ENCODE assay signal across 8 mouse cellular contexts in the genomic region with DNA sequence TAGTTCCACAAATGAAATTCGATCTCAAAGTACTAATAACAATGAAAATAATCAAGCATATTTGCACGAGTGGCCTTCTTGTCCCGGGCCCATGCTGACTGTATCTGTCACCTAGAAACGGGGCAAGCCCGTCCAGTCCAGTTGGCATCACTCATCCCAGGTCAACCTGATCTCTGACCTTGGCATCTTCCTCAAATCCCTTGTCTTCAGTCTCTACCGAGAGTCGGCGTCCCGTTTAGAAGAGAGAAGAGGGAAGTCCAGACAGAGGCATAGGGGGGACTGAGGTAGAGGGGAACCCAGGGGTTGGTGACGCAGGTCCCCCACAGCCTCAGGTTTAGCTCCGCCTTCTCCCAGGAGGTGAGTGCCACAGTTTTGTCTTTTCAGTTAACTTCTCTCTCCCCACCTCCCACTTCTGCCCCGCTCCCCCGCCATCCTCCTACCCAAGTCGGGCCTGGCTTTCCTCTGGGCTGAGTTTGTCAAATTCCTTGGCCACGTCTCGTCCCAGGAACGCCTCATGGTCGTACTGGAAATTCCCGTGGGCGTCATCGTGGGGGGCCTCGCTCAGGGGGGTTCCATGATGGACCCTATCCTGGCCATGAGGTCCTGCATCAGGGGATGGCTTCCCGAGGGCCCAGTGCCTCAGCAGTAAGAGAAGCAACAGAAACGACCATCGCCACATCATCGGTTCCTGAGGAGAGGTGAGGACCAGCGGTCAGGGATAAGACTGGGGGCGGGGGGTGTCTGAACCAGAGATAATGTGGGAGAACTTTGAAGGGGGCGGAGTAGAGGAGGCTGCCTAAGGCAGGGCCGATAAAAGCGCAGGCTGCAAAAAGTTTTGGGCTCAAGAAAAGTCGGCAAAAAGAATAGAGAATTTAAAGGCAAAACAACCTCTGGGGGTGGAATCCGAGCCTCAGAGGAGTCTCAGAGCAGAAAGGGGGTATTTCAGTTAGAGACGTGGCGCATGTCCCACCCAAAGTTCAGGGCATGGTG. TPM values are rescaled to one million over a fixed set of nuclear protein-coding genes. Genes with fewer than 3 reads are reported as not detected.
DNase-seq lines count a peak whose midpoint lies in the region; ATAC-seq and TF ChIP-seq lines count a peak whose summit lies in the region.

No protein-coding gene starts in this region.

- no peak for TF ChIP-seq POLR2A in MEL (IDR thresholded peaks at IDR 0.05; ENCODE audit: control insufficient read depth in 1 of 2, insufficient read depth in 1 of 2, low read depth in 1 of 2, low read length in 2 of 2, poor library complexity in 1 of 2)

- H3K9ac ChIP-seq in MEL (ENCODE audit: control insufficient read depth, low read depth, low read length, poor library complexity, severe bottlenecking) = peak overlapping the region; percentile 60
- H3K9ac ChIP-seq in limb, embryonic 12.5 days (replicated peaks) = peak overlapping the region; percentile 82
- H3K9ac ChIP-seq in neural tube, embryonic 11.5 days (ENCODE audit: low read length) = peak overlapping the region; percentile 55

- TF ChIP-seq EP300 in MEL (IDR thresholded peaks at IDR 0.05; ENCODE audit: low read depth in 1 of 2, low read length in 2 of 2) = 0 out of 4 replicates have a peak, but pooled peaks of 1 of the 2 experiments have one; percentile 7

- H3K4me1 ChIP-seq in erythroblast, embryonic 14.5 days (ENCODE audit: control insufficient read depth) = peaks cover 37% of the 10 kb centered on the region
- H3K4me1 ChIP-seq in MEL (ENCODE audit: control insufficient read depth in 1 of 2, insufficient read depth in 2 of 2, low read length in 2 of 2) = peaks cover 2 to 16% of the 10 kb centered on the region in 2 experiments
- H3K4me1 ChIP-seq in heart, embryonic 10.5 days = peaks cover 36% of the 10 kb centered on the region
- peaks cover 35% of the 10 kb centered on the region for H3K4me1 ChIP-seq in limb, embryonic 12.5 days (replicated peaks)
- H3K4me1 ChIP-seq in neural tube, embryonic 11.5 days (ENCODE audit: control insufficient read depth, insufficient read depth, low read length) = 0 out of 2 replicates have a peak, but pooled peaks cover 2% of the 10 kb centered on the region

- ATAC-seq in erythroblast, adult 5-6 weeks (replicated peaks; ENCODE audit: low FRiP score, poor library complexity, severe bottlenecking) = no peak
- ATAC-seq in limb, embryonic 12.5 days (ENCODE audit: insufficient number of reproducible peaks, insufficient read depth, low FRiP score, low TSS enrichment, low read depth) = peak; percentile 29; the same call in 1 of the 2 replicates
- 0 out of 2 replicates have a peak, but pooled peaks have one; percentile 30 for ATAC-seq in neural tube, embryonic 11.5 days (ENCODE audit: insufficient read depth, low FRiP score, low TSS enrichment)

- peaks cover 4% of the 10 kb centered on the region; the same call in 1 of the 2 replicates for H3K27me3 ChIP-seq in erythroblast, embryonic 14.5 days (ENCODE audit: control insufficient read depth)
- H3K27me3 ChIP-seq in MEL (ENCODE audit: control insufficient read depth in 1 of 2, insufficient read depth in 2 of 2, low read length in 2 of 2) = no peaks in the 10 kb centered on the region
- H3K27me3 ChIP-seq in heart, embryonic 10.5 days (ENCODE audit: insufficient read depth, poor library complexity, severe bottlenecking) = no peaks in the 10 kb centered on the region
- no peaks in the 10 kb centered on the region for H3K27me3 ChIP-seq in limb, embryonic 12.5 days
- no peaks in the 10 kb centered on the region for H3K27me3 ChIP-seq in neural tube, embryonic 11.5 days (ENCODE audit: control insufficient read depth, insufficient read depth, low read length)

- H3K36me3 ChIP-seq in erythroblast, embryonic 14.5 days (ENCODE audit: control insufficient read depth) = no peaks in the 10 kb centered on the region; the same call in 1 of the 2 replicates
- H3K36me3 ChIP-seq in MEL (ENCODE audit: control insufficient read depth in 1 of 2, insufficient read depth in 2 of 2, low read length in 2 of 2) = peaks cover 0 to 12% of the 10 kb centered on the region in 2 experiments; a peak in 2 of 4 replicates
- peaks cover 31% of the 10 kb centered on the region for H3K36me3 ChIP-seq in heart, embryonic 10.5 days
- H3K36me3 ChIP-seq in limb, embryonic 12.5 days = peaks cover 26% of the 10 kb centered on the region
- peaks cover 4% of the 10 kb centered on the region for H3K36me3 ChIP-seq in neural tube, embryonic 11.5 days (ENCODE audit: control insufficient read depth, insufficient read depth, low read length)

- peak overlapping the region; percentile 47 for H3K27ac ChIP-seq in MEL (ENCODE audit: control insufficient read depth, low read depth, low read length)
- peak overlapping the region; percentile 94 for H3K27ac ChIP-seq in heart, embryonic 10.5 days
- H3K27ac ChIP-seq in limb, embryonic 12.5 days = peak overlapping the region; percentile 94
- H3K27ac ChIP-seq in neural tube, embryonic 11.5 days (ENCODE audit: low read depth, low read length) = 0 out of 2 replicates have a peak overlapping the region, but pooled peaks have one; percentile 23

- WGBS in heart, embryonic 10.5 days = 10% methylated on average over 35 of the region's 35 CpGs
- 9% methylated on average over 35 of the region's 35 CpGs for WGBS in limb, embryonic 12.5 days
- WGBS in neural tube, embryonic 11.5 days = 16% methylated on average over 35 of the region's 35 CpGs

- H3K79me2 ChIP-seq in MEL (ENCODE audit: control insufficient read depth, insufficient read depth, low read length, poor library complexity) = no peaks in the 10 kb centered on the region; the same call in 1 of the 2 replicates

- no peak for TF ChIP-seq RAD21 in MEL (IDR thresholded peaks at IDR 0.05; ENCODE audit: low read depth, low read length)

- peak overlapping the region; percentile 85 for H3K4me2 ChIP-seq in limb, embryonic 12.5 days
- H3K4me2 ChIP-seq in neural tube, embryonic 11.5 days (ENCODE audit: low read depth) = peak overlapping the region; percentile 60

- H3K4me3 ChIP-seq in erythroblast, embryonic 14.5 days (replicated peaks) = peak overlapping the region; percentile 56
- peak overlapping the region; percentile 50 to 72 for H3K4me3 ChIP-seq in MEL (ENCODE audit: control insufficient read depth in 1 of 2, insufficient read depth in 1 of 2, low read depth in 2 of 2, low read length in 2 of 2)
- H3K4me3 ChIP-seq in heart, embryonic 10.5 days = peak overlapping the region; percentile 72
- peak overlapping the region; percentile 67 for H3K4me3 ChIP-seq in limb, embryonic 12.5 days (replicated peaks)
- H3K4me3 ChIP-seq in neural tube, embryonic 11.5 days (ENCODE audit: low read depth, low read length) = peak overlapping the region; percentile 49

- peaks cover under 1% of the 10 kb centered on the region for H3K9me3 ChIP-seq in erythroblast, embryonic 14.5 days (ENCODE audit: control insufficient read depth, low read length)
- no peaks in the 10 kb centered on the region for H3K9me3 ChIP-seq in MEL (replicated peaks; ENCODE audit: insufficient read depth, low read length)
- 0 out of 2 replicates have a peak, but pooled peaks cover 2% of the 10 kb centered on the region for H3K9me3 ChIP-seq in heart, embryonic 10.5 days
- no peaks in the 10 kb centered on the region for H3K9me3 ChIP-seq in limb, embryonic 12.5 days
- H3K9me3 ChIP-seq in neural tube, embryonic 11.5 days (ENCODE audit: control insufficient read depth, low read length) = no peaks in the 10 kb centered on the region

- peak; percentile 76 for DNase-seq in MEL (ENCODE audit: low read depth, low spot score)
- peak; percentile 83 for DNase-seq in heart, embryonic 10.5 days (ENCODE audit: low spot score)
- peak; percentile 40 for DNase-seq in neural tube, embryonic 11.5 days (ENCODE audit: low spot score)
- no peak for DNase-seq in layer of hippocampus, postnatal 10 days (ENCODE audit: low spot score in 2 of 2)
- DNase-seq in urinary bladder, adult 18-20 months (ENCODE audit: low spot score in 2 of 2) = no peak

- TF ChIP-seq CTCF in MEL (IDR thresholded peaks at IDR 0.05 in 2 of 3, conservative IDR thresholded peaks at IDR 0.05 in 1 of 3; ENCODE audit: control insufficient read depth in 1 of 3, insufficient read depth in 1 of 3, low read depth in 2 of 3, low read length in 3 of 3, poor library complexity in 1 of 3, severe bottlenecking in 1 of 3) = no peak

RNA-seq across cellular contexts. Expression of a gene that starts 0.7 kb away (rescaled TPM):
- polyA plus RNA-seq in erythroblast, embryonic 14.5 days (2012) = 0.86 and 0.91 TPM in 2 replicates
- total RNA-seq in erythroblast, adult 5-6 weeks (2015; ENCODE audit: low replicate concordance) = 1.3 and 2.5 TPM in 2 replicates
- 6.7 and 7.5 TPM in 2 replicates for total RNA-seq in erythroblast, adult 5-6 weeks (2017; ENCODE audit: low replicate concordance)
- 16.0 and 29.3 TPM in 2 replicates for total RNA-seq in MEL (2012; rRNA removed)
- polyA plus RNA-seq in MEL (2012; ENCODE audit: insufficient read depth in 1 of 2, insufficient read length in 2 of 2, low read depth in 1 of 2, low replicate concordance in 2 of 2, missing spikeins in 1 of 2) = 10 to 100 TPM in 1 of 2 experiments, not detected in 1; 43.0 TPM
- polyA plus RNA-seq in heart, embryonic 10.5 days (2016; fragmentation: Nextera tagmentation; extraction: Ambion mirVana) = 270 and 314 TPM in 2 replicates
- polyA plus RNA-seq in limb, embryonic 12.5 days (2016; fragmentation: Nextera tagmentation; extraction: Ambion mirVana) = 261 and 271 TPM in 2 replicates
- polyA plus RNA-seq in neural tube, embryonic 11.5 days (2014; fragmentation: Nextera tagmentation; extraction: Ambion mirVana) = 142 and 151 TPM in 2 replicates
- 10 to 100 TPM; 11.4 to 11.9 TPM for total RNA-seq in layer of hippocampus, postnatal 10 days (2021)

RNA-seq across cellular contexts. Expression of a gene that starts 12.4 kb away (rescaled TPM):
- polyA plus RNA-seq in erythroblast, embryonic 14.5 days (2012) = 1.0 TPM in 2 replicates
- 2.5 and 7.3 TPM in 2 replicates for total RNA-seq in erythroblast, adult 5-6 weeks (2015; ENCODE audit: low replicate concordance)
- 10.3 and 11.4 TPM in 2 replicates for total RNA-seq in erythroblast, adult 5-6 weeks (2017; ENCODE audit: low replicate concordance)
- 0.26 and 0.27 TPM in 2 replicates for total RNA-seq in MEL (2012; rRNA removed)
- polyA plus RNA-seq in MEL (2012; ENCODE audit: insufficient read depth in 1 of 2, insufficient read length in 2 of 2, low read depth in 1 of 2, low replicate concordance in 2 of 2, missing spikeins in 1 of 2) = 1 to 10 TPM in 1 of 2 experiments, not detected in 1; 1.7 TPM
- 7.8 and 10.2 TPM in 2 replicates for polyA plus RNA-seq in heart, embryonic 10.5 days (2016; fragmentation: Nextera tagmentation; extraction: Ambion mirVana)
- 12.3 and 13.4 TPM in 2 replicates for polyA plus RNA-seq in limb, embryonic 12.5 days (2016; fragmentation: Nextera tagmentation; extraction: Ambion mirVana)
- 11.3 and 12.8 TPM in 2 replicates for polyA plus RNA-seq in neural tube, embryonic 11.5 days (2014; fragmentation: Nextera tagmentation; extraction: Ambion mirVana)
- total RNA-seq in layer of hippocampus, postnatal 10 days (2021) = 10 to 100 TPM; 17.9 to 23.1 TPM

RNA-seq across cellular contexts. Expression of a gene that starts 28.8 kb away (rescaled TPM):
- 3.0 and 3.6 TPM in 2 replicates for polyA plus RNA-seq in erythroblast, embryonic 14.5 days (2012)
- total RNA-seq in erythroblast, adult 5-6 weeks (2015; ENCODE audit: low replicate concordance) = 1.3 and 5.2 TPM in 2 replicates
- 0.34 and 7.0 TPM in 2 replicates for total RNA-seq in erythroblast, adult 5-6 weeks (2017; ENCODE audit: low replicate concordance)
- 7.5 and 7.7 TPM in 2 replicates for total RNA-seq in MEL (2012; rRNA removed)
- 10 to 100 TPM in 1 of 2 experiments, not detected in 1; 16.9 TPM for polyA plus RNA-seq in MEL (2012; ENCODE audit: insufficient read depth in 1 of 2, insufficient read length in 2 of 2, low read depth in 1 of 2, low replicate concordance in 2 of 2, missing spikeins in 1 of 2)
- polyA plus RNA-seq in heart, embryonic 10.5 days (2016; fragmentation: Nextera tagmentation; extraction: Ambion mirVana) = 15.0 and 16.8 TPM in 2 replicates
- 21.2 and 21.7 TPM in 2 replicates for polyA plus RNA-seq in limb, embryonic 12.5 days (2016; fragmentation: Nextera tagmentation; extraction: Ambion mirVana)
- polyA plus RNA-seq in neural tube, embryonic 11.5 days (2014; fragmentation: Nextera tagmentation; extraction: Ambion mirVana) = 14.8 and 16.2 TPM in 2 replicates
- 10 to 100 TPM in 1 of 2 experiments, 1 to 10 TPM in 1; 6.9 to 10.1 TPM for total RNA-seq in layer of hippocampus, postnatal 10 days (2021)

RNA-seq across cellular contexts. Expression of a gene that starts 29.1 kb away (rescaled TPM):
- 12.5 and 14.9 TPM in 2 replicates for polyA plus RNA-seq in erythroblast, embryonic 14.5 days (2012)
- total RNA-seq in erythroblast, adult 5-6 weeks (2015; ENCODE audit: low replicate concordance) = 10.4 and 20.7 TPM in 2 replicates
- total RNA-seq in erythroblast, adult 5-6 weeks (2017; ENCODE audit: low replicate concordance) = 15.5 and 22.2 TPM in 2 replicates
- total RNA-seq in MEL (2012; rRNA removed) = 49.9 and 50.7 TPM in 2 replicates
- polyA plus RNA-seq in MEL (2012; ENCODE audit: insufficient read depth in 1 of 2, insufficient read length in 2 of 2, low read depth in 1 of 2, low replicate concordance in 2 of 2, missing spikeins in 1 of 2) = 10 to 100 TPM in 1 of 2 experiments, not detected in 1; 78.9 TPM
- 59.9 and 65.2 TPM in 2 replicates for polyA plus RNA-seq in heart, embryonic 10.5 days (2016; fragmentation: Nextera tagmentation; extraction: Ambion mirVana)
- 60.6 and 69.7 TPM in 2 replicates for polyA plus RNA-seq in limb, embryonic 12.5 days (2016; fragmentation: Nextera tagmentation; extraction: Ambion mirVana)
- polyA plus RNA-seq in neural tube, embryonic 11.5 days (2014; fragmentation: Nextera tagmentation; extraction: Ambion mirVana) = 59.3 and 65.1 TPM in 2 replicates
- 10 to 100 TPM; 47.2 to 51.6 TPM for total RNA-seq in layer of hippocampus, postnatal 10 days (2021)

RNA-seq across cellular contexts. Expression of a gene that starts 32.9 kb away (rescaled TPM):
- polyA plus RNA-seq in erythroblast, embryonic 14.5 days (2012) = 22.2 and 23.5 TPM in 2 replicates
- total RNA-seq in erythroblast, adult 5-6 weeks (2015; ENCODE audit: low replicate concordance) = 604 and 677 TPM in 2 replicates
- 233 and 238 TPM in 2 replicates for total RNA-seq in erythroblast, adult 5-6 weeks (2017; ENCODE audit: low replicate concordance)
- total RNA-seq in MEL (2012; rRNA removed) = 2,482 and 2,708 TPM in 2 replicates
- polyA plus RNA-seq in MEL (2012; ENCODE audit: insufficient read depth in 1 of 2, insufficient read length in 2 of 2, low read depth in 1 of 2, low replicate concordance in 2 of 2, missing spikeins in 1 of 2) = 1,000 to 10,000 TPM; 3,189 to 5,434 TPM
- polyA plus RNA-seq in heart, embryonic 10.5 days (2016; fragmentation: Nextera tagmentation; extraction: Ambion mirVana) = 1,266 and 1,534 TPM in 2 replicates
- polyA plus RNA-seq in limb, embryonic 12.5 days (2016; fragmentation: Nextera tagmentation; extraction: Ambion mirVana) = 1,572 and 1,576 TPM in 2 replicates
- polyA plus RNA-seq in neural tube, embryonic 11.5 days (2014; fragmentation: Nextera tagmentation; extraction: Ambion mirVana) = 1,454 and 1,462 TPM in 2 replicates
- 100 to 1,000 TPM; 456 to 554 TPM for total RNA-seq in layer of hippocampus, postnatal 10 days (2021)

Comparison
In these comparisons a context has a peak if more than half of its experiments do, and no peak if none do; other contexts are left out.
1. DNase-seq: peak in MEL (single experiment), heart, embryonic 10.5 days (single experiment) and neural tube, embryonic 11.5 days (single experiment); none in layer of hippocampus, postnatal 10 days (0 of 2) and urinary bladder, adult 18-20 months (0 of 2).
2. H3K27ac ChIP-seq: peak in every context shown above with its lines; median percentile 94 in heart, embryonic 10.5 days; 94 in limb, embryonic 12.5 days; 47 in MEL; 23 in neural tube, embryonic 11.5 days.
3. RNA of a gene that starts 0.7 kb away (polyA plus RNA-seq): 270 to 314 TPM in heart, embryonic 10.5 days, 261 to 271 TPM in limb, embryonic 12.5 days, 43.0 TPM in MEL and 142 to 151 TPM in neural tube, embryonic 11.5 days; 0.86 to 0.91 TPM in erythroblast, embryonic 14.5 days; every median in the first group is over 10 times any median in the second.
4. Peak in every context shown above with its lines, with median percentiles within 50 percentile points of each other: H3K4me3 ChIP-seq and H3K9ac ChIP-seq.